ENCODE assay signal across 9 mouse cellular contexts in genomic region chrX:161790182-161790581, GRCm38 (mm10).
DNase-seq lines count a peak whose midpoint lies in the region; ATAC-seq and TF ChIP-seq lines count a peak whose summit lies in the region.
"Had no signal": no experiment of that assay in that cellular context is flagged by ENCODE, and none has a peak within 500 bp of the region (broad histone marks: within the 10 kb centered on the region; RNA-seq: fewer than 3 reads in every experiment).

No protein-coding gene starts in this region.

- H3K4me2 ChIP-seq in kidney, embryonic 15.5 days, result no peak overlapping the region
- no peak overlapping the region for H3K4me2 ChIP-seq in midbrain, embryonic 15.5 days
- H3K4me2 ChIP-seq: midbrain, embryonic 12.5 days had no signal

- TF ChIP-seq CTCF in kidney, adult 2 months (conservative IDR thresholded peaks at IDR 0.05; ENCODE audit: insufficient read depth, insufficient read length, low read depth, low read length), result peak; percentile 56

- DNase-seq in adrenal gland, postnatal 10 days, result peak; percentile 37
- DNase-seq in adrenal gland, adult 18-20 months (ENCODE audit: low spot score in 2 of 2), result no peak
- DNase-seq in kidney, adult 2 months, result peak; percentile 19
- DNase-seq in ZHBTc4 (ENCODE audit: low read depth, low spot score), result peak; percentile 8
- DNase-seq in layer of hippocampus, postnatal 14 days (ENCODE audit: low spot score in 2 of 2), result peak; percentile 23 to 28

- H3K9ac ChIP-seq in kidney, embryonic 15.5 days, result no peak overlapping the region
- H3K9ac ChIP-seq in midbrain, embryonic 15.5 days, result no peak overlapping the region
- H3K9ac ChIP-seq: midbrain, embryonic 12.5 days had no signal

- no peaks in the 10 kb centered on the region for H3K4me1 ChIP-seq in kidney, adult 2 months (ENCODE audit: control insufficient read depth, insufficient read depth, low read length)
- no peaks in the 10 kb centered on the region for H3K4me1 ChIP-seq in kidney, embryonic 15.5 days
- no peaks in the 10 kb centered on the region for H3K4me1 ChIP-seq in midbrain, embryonic 15.5 days
- H3K4me1 ChIP-seq: midbrain, embryonic 12.5 days had no signal

- no peak overlapping the region for H3K4me3 ChIP-seq in kidney, adult 2 months (ENCODE audit: insufficient read depth, low read depth, low read length)
- no peak overlapping the region for H3K4me3 ChIP-seq in kidney, embryonic 15.5 days (replicated peaks)
- H3K4me3 ChIP-seq in midbrain, embryonic 15.5 days, result no peak overlapping the region
- H3K4me3 ChIP-seq: midbrain, embryonic 12.5 days had no signal

- no peaks in the 10 kb centered on the region for H3K36me3 ChIP-seq in kidney, adult 2 months (ENCODE audit: control insufficient read depth, insufficient read depth, low read length)
- no peaks in the 10 kb centered on the region for H3K36me3 ChIP-seq in kidney, embryonic 15.5 days
- no peaks in the 10 kb centered on the region for H3K36me3 ChIP-seq in midbrain, embryonic 15.5 days (replicated peaks)
- H3K36me3 ChIP-seq: midbrain, embryonic 12.5 days had no signal

- no peak for ATAC-seq in kidney, embryonic 15.5 days (replicated peaks; ENCODE audit: low FRiP score)
- no peak for ATAC-seq in inflammation-experienced regulatory T-cells, adult 6 months
- no peak for ATAC-seq in midbrain, embryonic 15.5 days (replicated peaks)

- H3K9me3 ChIP-seq in kidney, embryonic 15.5 days (replicated peaks), result no peaks in the 10 kb centered on the region
- no peaks in the 10 kb centered on the region for H3K9me3 ChIP-seq in midbrain, embryonic 15.5 days
- H3K9me3 ChIP-seq: midbrain, embryonic 12.5 days had no signal

- no peaks in the 10 kb centered on the region for H3K27me3 ChIP-seq in kidney, adult 2 months (replicated peaks; ENCODE audit: control insufficient read depth, insufficient read depth, low read length)
- H3K27me3 ChIP-seq in kidney, embryonic 15.5 days, result peaks cover 29% of the 10 kb centered on the region
- H3K27me3 ChIP-seq in midbrain, embryonic 15.5 days (replicated peaks), result peaks cover 11% of the 10 kb centered on the region

- no peak for TF ChIP-seq POLR2A in kidney, adult 2 months (IDR thresholded peaks at IDR 0.05; ENCODE audit: low read depth, low read length)

- 3% methylated on average over 6 of the region's 6 CpGs for WGBS in kidney, adult 2 months
- 25% methylated on average over 6 of the region's 6 CpGs for WGBS in kidney, embryonic 15.5 days
- 26% methylated on average over 6 of the region's 6 CpGs for WGBS in midbrain, embryonic 15.5 days

- no peak overlapping the region for H3K27ac ChIP-seq in kidney, adult 2 months (ENCODE audit: insufficient read depth, low read depth, low read length)
- no peak overlapping the region for H3K27ac ChIP-seq in kidney, embryonic 15.5 days
- no peak overlapping the region for H3K27ac ChIP-seq in midbrain, embryonic 15.5 days
- H3K27ac ChIP-seq: midbrain, embryonic 12.5 days had no signal

Comparison
In these comparisons a context has a peak if more than half of its experiments do, and no peak if none do; other contexts are left out.
1. DNase-seq: peak in adrenal gland, postnatal 10 days (single experiment), kidney, adult 2 months (single experiment), ZHBTc4 (single experiment) and layer of hippocampus, postnatal 14 days (2 of 2); none in adrenal gland, adult 18-20 months (0 of 2).